Mouse (Mus musculus) heart, postnatal 0 days (tissue): Measurements from ENCODE around the gene C530008M17Rik. TPM values are rescaled to one million over a fixed set of nuclear protein-coding genes. Genes with fewer than 3 reads are reported as not detected.

Experiments used
- ATAC-seq: fragments of 200-750 bp; cut with Nextera tagmentation; 2 replicates; pipeline ENCODE4 v1.8.0; 2017; ENCODE audit warnings: low read depth, moderate number of reproducible peaks, moderate library complexity; ENCODE audit not compliant: insufficient read depth
- DNase-seq: peaks from one replicate; pipeline ENCODE4 v3.0.0-alpha.2; 2016; ENCODE audit warnings: low spot score
- H3K27ac ChIP-seq: fragments of 300-500 bp; sonication (generic); 2 replicates; pipeline ENCODE4 v1.5.1; 2014; ENCODE audit warnings: low read depth, mild to moderate bottlenecking
- H3K27me3 ChIP-seq: fragments of 300-500 bp; sonication (generic); 2 replicates; pipeline ENCODE4 v1.6.1; 2014; ENCODE audit warnings: low read length, mixed read lengths; ENCODE audit not compliant: control insufficient read depth, insufficient read depth
- H3K36me3 ChIP-seq: fragments of 300-500 bp; sonication (generic); replicated peaks from 2 replicates; pipeline ENCODE4 v1.6.1; 2014; ENCODE audit warnings: low read length, mixed read lengths; ENCODE audit not compliant: control insufficient read depth, insufficient read depth
- H3K4me1 ChIP-seq: fragments of 300-500 bp; sonication (generic); 2 replicates; pipeline ENCODE4 v1.6.1; 2014; ENCODE audit warnings: antibody characterized with exemption; ENCODE audit not compliant: control insufficient read depth, insufficient read depth
- H3K4me2 ChIP-seq: fragments of 300-500 bp; sonication (generic); 2 replicates; pipeline ENCODE4 v1.6.1; 2014; ENCODE audit warnings: low read depth, mild to moderate bottlenecking, low read length, moderate library complexity
- H3K4me3 ChIP-seq: fragments of 300-500 bp; sonication (generic); 2 replicates; pipeline ENCODE4 v1.5.1; 2014; ENCODE audit warnings: low read depth, low read length
- H3K9ac ChIP-seq: fragments of 300-500 bp; sonication (generic); replicated peaks from 2 replicates; pipeline ENCODE4 v1.6.1; 2014; ENCODE audit warnings: low read depth, low read length, mixed read lengths
- H3K9me3 ChIP-seq: fragments of 300-500 bp; sonication (generic); replicated peaks from 2 replicates; pipeline ENCODE4 v1.6.1; 2016; ENCODE audit warnings: low read length; ENCODE audit not compliant: control insufficient read depth
- CTCF ChIP-seq: IDR thresholded peaks from 2 replicates; pipeline ENCODE4 v1.5.1; 2016; ENCODE audit warnings: antibody characterized with exemption, control low read depth, low read depth
- EP300 ChIP-seq: IDR thresholded peaks from 2 replicates; pipeline ENCODE4 v1.6.1; 2016; ENCODE audit warnings: antibody characterized with exemption, low read depth
- WGBS: fragments of 180-500 bp; shearing (Covaris S2); extraction: QIAGEN DNeasy Blood & Tissue Kit; methylation state at CpG from one replicate; pipeline ENCODE4 v1.1.7; 2014; 5-methylcytosine and 5-hydroxymethylcytosine counted together
- polyA plus RNA-seq: library from polyadenylated mRNA; unstranded; fragments of >200 nt; fragmentation: Nextera tagmentation; extraction: Ambion mirVana; gene quantifications from 2 replicates; pipeline ENCODE4 v1.2.1, GENCODE M21; 2015
- total RNA-seq: library from RNA; depleted of rRNA; stranded (reverse); fragments of >200 nt; gene quantifications from 2 replicates; pipeline ENCODE4 v1.2.3, GENCODE M21; 2014; ENCODE audit warnings: low replicate concordance

C530008M17Rik gene
- total and polyA plus RNA-seq, 2 experiments from 2014 or later, result 7.3 to 18.8 TPM

DNA sequence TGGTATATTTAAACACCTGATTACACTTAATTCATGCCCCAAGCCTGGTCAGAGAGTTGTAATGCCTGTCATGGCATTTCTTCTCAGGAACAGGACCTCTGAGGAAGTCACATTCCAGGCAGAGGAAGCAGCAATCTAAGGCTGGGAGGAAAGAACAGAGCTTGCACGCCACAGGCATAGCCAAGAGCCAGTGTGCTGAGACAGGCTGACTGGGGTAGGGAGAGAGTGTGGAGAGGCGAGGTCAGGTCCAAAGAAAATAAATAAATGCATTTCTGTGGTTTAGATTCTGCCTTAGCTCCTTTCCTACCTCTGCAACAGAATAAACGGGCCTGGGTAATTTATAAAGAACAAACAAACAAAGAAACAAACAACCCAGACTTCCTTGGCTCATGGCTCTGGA is 104.0 kb downstream of the C530008M17Rik start:
- ATAC-seq (peak; percentile 44; the same call in 1 of the 2 replicates), DNase-seq (no peak)
- Histone ChIP-seq H3K36me3 (no peaks in the 10 kb centered on the region), H3K9ac (no peak overlapping the region), H3K4me1 (peaks cover 6% of the 10 kb centered on the region; the same call in 1 of the 2 replicates), H3K9me3 (no peaks in the 10 kb centered on the region), H3K4me2 (no peak overlapping the region), H3K27ac (no peak overlapping the region), H3K27me3 (no peaks in the 10 kb centered on the region), H3K4me3 (no peak overlapping the region)
- WGBS, result 63% methylated on average over 3 of the region's 3 CpGs
- no peak for TF ChIP-seq EP300
- no peak for TF ChIP-seq CTCF

DNA sequence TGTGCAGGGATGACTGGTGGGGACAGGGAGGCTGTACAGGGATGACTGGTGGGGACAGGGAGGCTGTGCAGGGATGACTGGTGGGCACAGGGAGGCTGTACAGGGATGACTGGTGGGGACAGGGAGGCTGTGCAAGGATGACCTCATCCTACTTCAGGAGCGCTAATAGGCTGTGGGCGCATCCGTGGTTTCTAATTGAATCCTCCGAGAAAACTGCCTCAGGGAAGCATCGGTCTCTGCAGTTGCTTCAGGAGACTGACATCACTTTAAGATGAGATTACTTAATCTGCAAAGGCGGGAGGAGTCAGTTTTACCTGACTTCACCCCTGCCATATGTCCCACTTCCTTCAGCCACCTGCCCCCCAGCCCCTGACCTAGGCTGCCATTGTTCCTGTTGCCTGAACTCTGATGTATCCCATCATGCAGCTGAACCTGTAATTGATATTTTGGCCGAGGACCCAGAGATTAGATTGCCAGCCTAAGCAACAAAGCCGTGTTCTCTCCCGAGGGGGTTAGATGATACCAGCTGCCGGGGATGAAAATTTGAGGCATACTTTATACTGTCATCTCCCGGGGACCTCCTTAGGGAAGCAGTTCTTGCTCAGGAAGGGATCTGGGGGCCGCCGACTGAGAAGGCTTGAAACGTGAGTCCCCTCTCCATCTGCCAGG is 105.9 kb downstream of the C530008M17Rik start:
- WGBS, result 71% methylated on average over 14 of the region's 14 CpGs
- H3K4me2 ChIP-seq, result no peak overlapping the region
- no peak overlapping the region for H3K4me3 ChIP-seq
- DNase-seq (no peak), ATAC-seq (no peak)
- TF ChIP-seq EP300 (no peak), CTCF (no peak)
- H3K27me3 ChIP-seq, result no peaks in the 10 kb centered on the region
- H3K4me1 ChIP-seq, result peaks cover 6% of the 10 kb centered on the region; the same call in 1 of the 2 replicates
- no peaks in the 10 kb centered on the region for H3K36me3 ChIP-seq
- no peak overlapping the region for H3K9ac ChIP-seq
- no peak overlapping the region for H3K27ac ChIP-seq
- no peaks in the 10 kb centered on the region for H3K9me3 ChIP-seq

DNA sequence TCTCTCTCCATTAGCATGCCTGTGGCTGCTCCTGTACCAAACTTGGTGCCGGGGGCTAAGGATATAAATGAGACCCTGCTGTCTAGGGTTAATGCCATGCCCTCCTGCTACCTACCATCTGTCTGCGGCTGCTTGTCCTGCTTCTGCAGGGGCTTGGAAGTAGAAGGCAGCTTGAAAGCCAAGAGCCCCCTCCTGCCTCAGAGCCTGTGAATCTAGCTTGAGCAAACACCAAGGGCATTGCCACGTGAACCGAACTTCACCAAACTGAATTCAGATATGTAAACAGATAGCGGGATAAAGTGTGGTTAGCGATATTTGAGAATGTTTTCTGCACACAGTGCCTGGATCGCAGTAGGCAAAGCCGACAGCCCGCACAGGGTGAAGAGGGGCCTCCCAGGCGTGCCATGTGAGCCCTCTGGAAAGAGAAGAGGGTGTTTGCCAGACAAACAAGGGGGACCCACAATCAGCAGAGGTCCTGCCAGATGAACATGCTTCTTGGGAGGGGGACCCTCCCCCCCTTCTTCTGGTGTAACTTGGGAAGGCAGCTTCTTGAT is 106.9 kb downstream of the C530008M17Rik start:
- no peak for ATAC-seq
- no peak overlapping the region for H3K27ac ChIP-seq
- H3K4me2 ChIP-seq, result no peak overlapping the region

DNA sequence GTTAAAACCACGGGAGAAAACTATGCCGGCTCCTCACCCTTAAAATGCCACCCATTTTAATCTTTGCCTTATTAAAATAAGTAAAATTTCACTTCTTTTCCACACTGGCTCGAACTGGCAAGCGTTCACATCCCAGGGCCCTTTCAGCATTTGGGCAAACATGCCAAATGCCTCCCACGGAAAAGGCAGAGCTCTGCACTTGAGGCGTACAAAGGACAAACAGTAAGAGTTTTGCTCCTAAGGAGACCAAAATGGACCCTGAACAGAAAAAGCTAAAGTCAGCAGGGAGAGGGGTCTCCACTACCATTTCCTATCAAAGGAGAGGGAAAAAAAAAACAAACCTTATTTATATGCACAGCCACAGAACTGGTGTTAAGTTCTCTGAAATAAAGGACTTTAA is 107.4 kb downstream of the C530008M17Rik start:
- WGBS, result 60% methylated on average over 6 of the region's 6 CpGs
- TF ChIP-seq CTCF, result no peak
- TF ChIP-seq EP300, result no peak
- Histone ChIP-seq H3K9ac (no peak overlapping the region), H3K27ac (no peak overlapping the region), H3K4me2 (no peak overlapping the region), H3K4me3 (no peak overlapping the region), H3K9me3 (no peaks in the 10 kb centered on the region), H3K36me3 (no peaks in the 10 kb centered on the region), H3K27me3 (no peaks in the 10 kb centered on the region), H3K4me1 (peaks cover 6% of the 10 kb centered on the region; the same call in 1 of the 2 replicates)
- no peak for DNase-seq
- no peak for ATAC-seq

More for the DNA sequence above, 106.9 kb downstream of the C530008M17Rik start:
- DNase-seq, result no peak
- Histone ChIP-seq H3K4me1 (peaks cover 6% of the 10 kb centered on the region; the same call in 1 of the 2 replicates), H3K27me3 (no peaks in the 10 kb centered on the region), H3K9ac (no peak overlapping the region), H3K9me3 (no peaks in the 10 kb centered on the region), H3K36me3 (no peaks in the 10 kb centered on the region), H3K4me3 (no peak overlapping the region)
- WGBS, result 70% methylated on average over 10 of the region's 10 CpGs
- TF ChIP-seq EP300 (no peak), CTCF (no peak)

DNA sequence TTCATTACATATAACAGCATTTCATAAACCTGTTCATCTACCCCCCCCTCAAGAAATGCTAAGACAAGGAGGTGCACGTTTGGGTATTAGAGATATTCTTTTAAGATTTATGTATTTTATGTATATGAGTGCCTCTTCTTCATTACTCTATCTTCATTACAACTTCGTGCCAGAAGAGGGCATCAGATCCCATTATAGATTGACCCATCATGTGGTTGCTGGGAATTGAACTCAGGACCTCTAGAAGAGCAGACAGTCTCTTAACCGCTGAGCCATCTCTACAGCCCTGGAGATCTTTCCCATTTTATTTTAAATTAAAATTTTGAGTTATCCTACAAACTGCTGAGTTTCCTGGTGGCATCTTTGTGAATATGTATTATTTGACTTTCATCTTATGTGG is 112.7 kb downstream of the C530008M17Rik start:
- ATAC-seq, result no peak
- TF ChIP-seq EP300 (no peak), CTCF (no peak)
- H3K36me3 ChIP-seq, result no peaks in the 10 kb centered on the region
- H3K27ac ChIP-seq, result no peak overlapping the region
- H3K9ac ChIP-seq, result no peak overlapping the region
- no peaks in the 10 kb centered on the region for H3K27me3 ChIP-seq
- H3K4me3 ChIP-seq, result no peak overlapping the region
- no peaks in the 10 kb centered on the region for H3K4me1 ChIP-seq
- DNase-seq, result no peak
- 74% methylated on average over 3 of the region's 3 CpGs for WGBS
- H3K4me2 ChIP-seq, result no peak overlapping the region
- no peaks in the 10 kb centered on the region for H3K9me3 ChIP-seq
